ENCODE assay signal across 10 mouse cellular contexts in genomic region chr16:34294568-34294967, GRCm38 (mm10).
DNase-seq lines count a peak whose midpoint lies in the region; ATAC-seq lines count a peak whose summit lies in the region.
"Had no signal": no experiment of that assay in that cellular context is flagged by ENCODE, and none has a peak within 500 bp of the region (broad histone marks: within the 10 kb centered on the region; RNA-seq: fewer than 3 reads in every experiment).

No protein-coding gene starts in this region.

- 0 out of 2 replicates have a peak, but pooled peaks cover 8% of the 10 kb centered on the region for H3K4me1 ChIP-seq in heart, embryonic 12.5 days (replicated peaks)
- H3K4me1 ChIP-seq: liver, embryonic 15.5 days had no signal

- no peak for ATAC-seq in heart, embryonic 12.5 days (ENCODE audit: insufficient number of reproducible peaks, low FRiP score)
- ATAC-seq: forebrain, embryonic 13.5 days had no signal

- no peak overlapping the region for H3K4me2 ChIP-seq in heart, embryonic 12.5 days
- H3K4me2 ChIP-seq: forebrain, embryonic 13.5 days; liver, embryonic 15.5 days had no signal

- no peak overlapping the region for H3K9ac ChIP-seq in heart, embryonic 12.5 days
- H3K9ac ChIP-seq: forebrain, embryonic 13.5 days; liver, embryonic 15.5 days had no signal

- peak; percentile 20 for DNase-seq in heart, postnatal 4 days
- peak; percentile 24 for DNase-seq in lung, postnatal 10 days
- no peak for DNase-seq in lung, postnatal 4 days
- DNase-seq in R1 (ENCODE audit: low read depth, low spot score), result peak; percentile 52
- DNase-seq in thymus, postnatal 0 days (ENCODE audit: low spot score), result peak; percentile 13
- DNase-seq in right cerebral cortex, postnatal 4 days, result no peak
- DNase-seq in layer of hippocampus, postnatal 36 days, result no peak

- no peak overlapping the region for H3K27ac ChIP-seq in heart, embryonic 12.5 days (ENCODE audit: poor library complexity, severe bottlenecking)
- H3K27ac ChIP-seq: forebrain, embryonic 13.5 days; liver, embryonic 15.5 days had no signal

- no peaks in the 10 kb centered on the region for H3K36me3 ChIP-seq in heart, embryonic 12.5 days
- H3K36me3 ChIP-seq: liver, embryonic 15.5 days had no signal

- 78% methylated on average over 6 of the region's 6 CpGs for WGBS in heart, embryonic 12.5 days

- H3K4me3 ChIP-seq in heart, embryonic 12.5 days, result no peak overlapping the region
- H3K4me3 ChIP-seq: forebrain, embryonic 13.5 days; liver, embryonic 15.5 days had no signal

- no peaks in the 10 kb centered on the region for H3K27me3 ChIP-seq in heart, embryonic 12.5 days (replicated peaks)
- H3K27me3 ChIP-seq: forebrain, embryonic 13.5 days; liver, embryonic 15.5 days had no signal

- no peaks in the 10 kb centered on the region for H3K9me3 ChIP-seq in heart, embryonic 12.5 days (replicated peaks)
- H3K9me3 ChIP-seq: forebrain, embryonic 13.5 days; liver, embryonic 15.5 days had no signal

Comparison
In these comparisons a context has a peak if more than half of its experiments do, and no peak if none do; other contexts are left out.
1. DNase-seq: peak in heart, postnatal 4 days (single experiment), lung, postnatal 10 days (single experiment), R1 (single experiment) and thymus, postnatal 0 days (single experiment); none in lung, postnatal 4 days (0 of 2), right cerebral cortex, postnatal 4 days (single experiment) and layer of hippocampus, postnatal 36 days (0 of 2).